Mouse (Mus musculus): ENCODE data around the gene Wnt5b. TPM values are rescaled to one million over a fixed set of nuclear protein-coding genes. Genes with fewer than 3 reads are reported as not detected.

Wnt5b gene
- polyA plus RNA-seq, 1 experiment from 2014 or later: 6.6 TPM

DNA sequence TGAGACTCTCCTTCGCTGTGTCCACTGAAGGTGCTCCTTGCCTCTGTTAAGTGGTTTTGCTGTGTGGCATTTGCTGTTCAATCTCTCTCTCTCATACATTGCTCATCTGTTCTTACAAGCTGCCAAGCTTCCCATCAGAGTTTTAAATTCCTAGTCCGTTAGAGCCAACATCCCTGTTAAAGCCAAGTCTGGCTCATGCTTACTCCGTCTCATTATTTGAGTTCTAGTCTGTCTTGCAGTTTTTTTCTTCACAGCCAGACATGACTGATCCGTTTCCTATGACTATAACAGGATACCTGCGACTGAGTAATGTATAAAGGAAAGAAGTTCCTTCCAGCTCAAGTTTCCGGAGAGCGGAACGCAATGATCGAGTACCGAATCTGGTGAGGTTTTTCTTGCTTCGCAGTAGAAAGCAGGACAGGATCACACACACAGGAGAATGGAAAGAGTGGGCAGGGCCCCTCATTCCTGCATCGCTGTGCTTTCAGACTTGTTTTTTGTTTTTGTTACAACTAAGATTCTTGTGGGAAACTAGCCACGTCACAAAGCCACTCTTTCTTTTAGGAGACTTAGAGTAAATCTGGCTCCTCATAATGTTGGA, 34.6 kb downstream of the Wnt5b start:
- ATAC-seq (ENCODE audit: low FRiP score): no peak

DNA sequence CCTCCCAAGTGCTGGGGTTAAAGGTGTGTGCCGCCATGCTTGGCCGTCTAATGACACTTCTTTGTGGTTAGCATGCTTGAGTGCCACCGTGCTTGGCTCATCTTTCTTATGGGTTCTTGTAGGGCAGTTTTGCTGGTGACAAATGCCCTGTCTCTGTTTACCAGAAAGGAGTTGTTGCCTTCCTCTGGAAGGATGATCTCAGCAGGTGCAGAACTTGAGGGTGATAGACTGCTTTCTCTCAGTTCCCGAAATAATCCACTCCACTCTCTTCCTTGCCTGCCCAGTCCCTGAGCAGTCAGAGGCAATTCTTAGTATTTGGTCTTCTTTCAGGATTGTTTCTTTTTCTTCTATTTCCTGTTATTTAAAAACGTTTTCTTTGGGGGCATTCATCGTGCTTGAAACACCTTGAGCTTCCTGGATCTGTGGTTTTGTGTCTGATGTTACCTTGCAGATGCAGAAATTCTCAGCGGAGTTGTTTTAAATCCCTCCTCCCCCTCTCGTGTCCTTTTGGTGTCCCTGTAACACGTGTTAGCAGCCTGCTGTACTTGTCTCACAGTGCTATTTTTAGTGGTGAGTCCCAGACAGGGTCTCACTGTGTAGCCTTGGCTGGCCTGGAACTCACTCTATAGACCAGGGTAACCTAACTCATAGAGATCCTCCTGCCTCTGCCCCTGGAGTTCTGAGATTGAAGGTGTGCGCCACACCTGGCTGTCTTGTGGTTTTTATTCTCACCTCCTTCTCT, 35.3 kb downstream of the Wnt5b start:
- DNase-seq (ENCODE audit: low spot score): no peak
- Histone ChIP-seq H3K9ac (no peak overlapping the region), H3K27ac (no peak overlapping the region), H3K4me3 (replicated peaks; ENCODE audit: low read length) (no peak overlapping the region), H3K9me3 (ENCODE audit: control insufficient read depth, low read length) (no peaks in the 10 kb centered on the region), H3K4me2 (replicated peaks) (no peak overlapping the region), H3K27me3 (ENCODE audit: control insufficient read depth, insufficient read depth, low read length) (no peaks in the 10 kb centered on the region), H3K36me3 (replicated peaks; ENCODE audit: control insufficient read depth, insufficient read depth) (no peaks in the 10 kb centered on the region), H3K4me1 (replicated peaks; ENCODE audit: control insufficient read depth, insufficient read depth, low read length) (no peaks in the 10 kb centered on the region)
- 84% methylated on average over 10 of the region's 10 CpGs for WGBS
- no peak for ATAC-seq (ENCODE audit: low FRiP score)

More for the DNA sequence above, 34.6 kb downstream of the Wnt5b start:
- 93% methylated on average over 13 of the region's 13 CpGs for WGBS
- no peak overlapping the region for H3K27ac ChIP-seq
- H3K9ac ChIP-seq: no peak overlapping the region
- H3K27me3 ChIP-seq (ENCODE audit: control insufficient read depth, insufficient read depth, low read length): no peaks in the 10 kb centered on the region
- DNase-seq (ENCODE audit: low spot score): no peak
- H3K4me2 ChIP-seq (replicated peaks): no peak overlapping the region
- H3K36me3 ChIP-seq (replicated peaks; ENCODE audit: control insufficient read depth, insufficient read depth): no peaks in the 10 kb centered on the region
- peaks cover 3% of the 10 kb centered on the region; the same call in 1 of the 2 replicates for H3K4me1 ChIP-seq (replicated peaks; ENCODE audit: control insufficient read depth, insufficient read depth, low read length)
- H3K9me3 ChIP-seq (ENCODE audit: control insufficient read depth, low read length): no peaks in the 10 kb centered on the region
- no peak overlapping the region for H3K4me3 ChIP-seq (replicated peaks; ENCODE audit: low read length)

DNA sequence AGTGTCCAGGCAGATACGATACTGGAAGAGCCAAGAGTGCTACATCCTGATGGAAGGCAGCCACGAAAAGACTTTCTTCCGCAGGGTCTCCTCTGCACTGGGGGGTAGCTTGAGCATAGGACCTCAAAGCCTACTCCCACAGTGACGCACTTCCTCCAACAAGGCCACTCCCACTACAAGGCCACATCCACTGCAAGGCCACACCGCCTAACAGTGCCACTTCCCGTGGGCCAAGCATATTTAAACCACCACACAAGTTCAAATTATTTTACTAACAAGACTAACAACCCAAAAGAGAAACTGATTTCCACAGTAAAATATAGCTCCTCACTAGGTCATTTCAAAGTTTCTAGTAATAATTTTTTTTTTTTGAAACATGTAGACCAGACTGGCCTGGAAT, 35.9 kb downstream of the Wnt5b start:
- H3K4me3 ChIP-seq (replicated peaks; ENCODE audit: low read length): no peak overlapping the region
- H3K9me3 ChIP-seq (ENCODE audit: control insufficient read depth, low read length): no peaks in the 10 kb centered on the region
- H3K4me1 ChIP-seq (replicated peaks; ENCODE audit: control insufficient read depth, insufficient read depth, low read length): no peaks in the 10 kb centered on the region
- ATAC-seq (ENCODE audit: low FRiP score) (no peak), DNase-seq (ENCODE audit: low spot score) (no peak)
- WGBS: 94% methylated on average over 6 of the region's 6 CpGs
- H3K36me3 ChIP-seq (replicated peaks; ENCODE audit: control insufficient read depth, insufficient read depth): no peaks in the 10 kb centered on the region
- H3K27ac ChIP-seq: no peak overlapping the region
- H3K27me3 ChIP-seq (ENCODE audit: control insufficient read depth, insufficient read depth, low read length): no peaks in the 10 kb centered on the region
- no peak overlapping the region for H3K4me2 ChIP-seq (replicated peaks)
- H3K9ac ChIP-seq: no peak overlapping the region

DNA sequence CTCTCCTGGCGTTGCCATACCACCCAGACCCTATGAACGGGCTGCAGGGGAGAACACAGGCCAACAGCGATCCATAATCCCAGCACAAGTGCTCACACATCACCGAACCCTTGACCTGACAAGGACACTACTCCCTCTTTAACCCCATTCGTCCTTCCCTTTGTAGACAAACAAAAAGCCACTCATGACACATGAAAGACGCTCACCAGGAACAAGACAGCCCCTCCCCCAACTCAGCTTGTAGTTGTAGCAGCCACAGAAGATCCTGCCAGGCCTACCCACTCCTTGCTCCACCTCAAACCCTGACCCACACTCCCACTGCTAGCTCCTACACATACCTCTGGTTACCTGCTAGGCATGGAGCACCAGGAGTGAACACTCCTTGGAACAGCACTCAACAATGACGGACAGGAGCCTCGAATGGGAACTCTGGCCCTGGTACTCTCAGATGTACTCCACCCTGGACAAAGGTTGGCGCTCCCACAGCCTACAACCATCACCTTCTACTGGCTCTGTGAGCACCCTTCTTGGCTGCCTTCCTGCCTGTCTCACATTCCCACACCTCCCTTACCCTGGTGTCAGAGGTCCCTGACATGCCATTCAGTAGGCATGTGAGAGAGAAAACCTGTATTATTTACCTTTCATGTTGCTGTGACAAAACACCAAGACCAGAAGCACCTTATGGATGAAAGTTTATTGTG, 38.5 kb downstream of the Wnt5b start:
- WGBS: 55% methylated on average over 9 of the region's 9 CpGs
- no peak overlapping the region for H3K4me3 ChIP-seq (replicated peaks; ENCODE audit: low read length)
- no peak for ATAC-seq (ENCODE audit: low FRiP score)

DNA sequence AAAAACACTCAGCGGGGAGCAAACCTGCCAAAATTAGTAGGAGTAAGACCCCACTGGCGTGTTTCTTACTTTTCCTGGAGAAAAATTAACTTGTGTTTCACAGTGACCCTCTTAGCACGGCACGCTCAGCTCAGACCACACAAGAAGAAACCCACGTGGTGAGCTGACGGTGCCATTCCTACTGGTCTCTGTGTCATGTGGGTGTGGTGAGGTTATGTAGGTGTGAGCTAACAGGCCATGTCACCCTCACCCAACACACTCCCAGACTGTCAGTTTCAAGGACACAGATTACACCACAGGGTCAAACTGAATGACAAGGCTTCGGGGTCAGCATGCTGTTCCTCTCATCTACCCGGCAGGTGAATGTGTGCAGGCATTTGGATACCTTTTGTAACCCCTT, 39.4 kb downstream of the Wnt5b start:
- no peaks in the 10 kb centered on the region for H3K27me3 ChIP-seq (ENCODE audit: control insufficient read depth, insufficient read depth, low read length)
- H3K4me2 ChIP-seq (replicated peaks): no peak overlapping the region
- no peaks in the 10 kb centered on the region for H3K36me3 ChIP-seq (replicated peaks; ENCODE audit: control insufficient read depth, insufficient read depth)
- no peak overlapping the region for H3K4me3 ChIP-seq (replicated peaks; ENCODE audit: low read length)
- no peak for ATAC-seq (ENCODE audit: low FRiP score)
- H3K9ac ChIP-seq: no peak overlapping the region
- no peak overlapping the region for H3K27ac ChIP-seq
- 89% methylated on average over 8 of the region's 8 CpGs for WGBS
- no peaks in the 10 kb centered on the region for H3K4me1 ChIP-seq (replicated peaks; ENCODE audit: control insufficient read depth, insufficient read depth, low read length)
- H3K9me3 ChIP-seq (ENCODE audit: control insufficient read depth, low read length): no peaks in the 10 kb centered on the region
- DNase-seq (ENCODE audit: low spot score): no peak

More for the DNA sequence above, 38.5 kb downstream of the Wnt5b start:
- Histone ChIP-seq H3K27me3 (ENCODE audit: control insufficient read depth, insufficient read depth, low read length) (no peaks in the 10 kb centered on the region), H3K9me3 (ENCODE audit: control insufficient read depth, low read length) (no peaks in the 10 kb centered on the region), H3K27ac (no peak overlapping the region), H3K4me2 (replicated peaks) (no peak overlapping the region), H3K36me3 (replicated peaks; ENCODE audit: control insufficient read depth, insufficient read depth) (no peaks in the 10 kb centered on the region), H3K9ac (no peak overlapping the region), H3K4me1 (replicated peaks; ENCODE audit: control insufficient read depth, insufficient read depth, low read length) (no peaks in the 10 kb centered on the region)
- DNase-seq (ENCODE audit: low spot score): no peak

DNA sequence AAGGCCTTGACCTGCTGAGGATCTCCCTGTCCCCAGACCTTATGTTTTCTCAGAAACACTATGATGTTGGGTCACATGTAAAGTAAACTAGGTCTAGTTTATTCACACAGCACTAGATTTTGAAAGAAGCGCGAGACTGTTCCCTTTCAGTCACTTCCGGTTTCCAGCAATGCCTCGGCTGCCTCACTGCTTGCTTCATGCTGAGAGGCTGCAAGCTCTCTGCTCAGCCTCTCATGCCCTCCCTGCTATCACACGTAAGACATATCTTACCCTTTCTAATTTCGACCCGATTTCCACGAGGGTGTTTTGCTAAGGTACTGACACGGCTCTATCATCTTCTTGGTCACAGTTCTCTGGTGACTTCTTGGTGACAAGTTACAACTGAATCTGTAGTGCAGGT, 42.1 kb downstream of the Wnt5b start:
- Histone ChIP-seq H3K9ac (no peak overlapping the region), H3K27me3 (ENCODE audit: control insufficient read depth, insufficient read depth, low read length) (no peaks in the 10 kb centered on the region), H3K27ac (no peak overlapping the region), H3K4me3 (replicated peaks; ENCODE audit: low read length) (no peak overlapping the region), H3K4me1 (replicated peaks; ENCODE audit: control insufficient read depth, insufficient read depth, low read length) (no peaks in the 10 kb centered on the region), H3K9me3 (ENCODE audit: control insufficient read depth, low read length) (no peaks in the 10 kb centered on the region), H3K36me3 (replicated peaks; ENCODE audit: control insufficient read depth, insufficient read depth) (no peaks in the 10 kb centered on the region), H3K4me2 (replicated peaks) (no peak overlapping the region)
- 52% methylated on average over 9 of the region's 9 CpGs for WGBS
- ATAC-seq (ENCODE audit: low FRiP score) (no peak), DNase-seq (ENCODE audit: low spot score) (no peak)

DNA sequence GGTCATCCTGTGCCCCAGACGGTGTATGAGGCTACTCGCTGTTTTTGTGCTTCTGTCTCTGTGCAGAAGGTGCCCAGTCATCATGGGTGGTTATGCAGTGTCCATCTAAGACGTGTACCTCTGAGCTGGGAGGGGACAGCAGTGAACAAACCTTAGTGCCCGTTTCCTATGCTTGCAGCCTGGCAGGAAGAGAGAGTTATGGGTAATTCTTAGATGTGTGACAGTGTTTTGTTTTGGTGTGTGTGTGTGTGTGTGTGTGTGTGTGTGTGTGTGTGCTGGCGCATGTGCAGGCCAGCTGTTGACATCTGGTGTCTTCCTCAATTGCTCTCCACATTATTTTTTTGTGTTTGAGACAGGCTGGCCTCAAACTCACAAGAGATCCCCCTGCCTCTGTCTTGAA, 44.1 kb downstream of the Wnt5b start:
- 72% methylated on average over 5 of the region's 5 CpGs for WGBS
- Histone ChIP-seq H3K9me3 (ENCODE audit: control insufficient read depth, low read length) (no peaks in the 10 kb centered on the region), H3K27ac (no peak overlapping the region), H3K9ac (no peak overlapping the region), H3K27me3 (ENCODE audit: control insufficient read depth, insufficient read depth, low read length) (no peaks in the 10 kb centered on the region), H3K4me3 (replicated peaks; ENCODE audit: low read length) (no peak overlapping the region), H3K4me1 (replicated peaks; ENCODE audit: control insufficient read depth, insufficient read depth, low read length) (no peaks in the 10 kb centered on the region), H3K4me2 (replicated peaks) (no peak overlapping the region), H3K36me3 (replicated peaks; ENCODE audit: control insufficient read depth, insufficient read depth) (no peaks in the 10 kb centered on the region)
- ATAC-seq (ENCODE audit: low FRiP score) (no peak), DNase-seq (ENCODE audit: low spot score) (no peak)

DNA sequence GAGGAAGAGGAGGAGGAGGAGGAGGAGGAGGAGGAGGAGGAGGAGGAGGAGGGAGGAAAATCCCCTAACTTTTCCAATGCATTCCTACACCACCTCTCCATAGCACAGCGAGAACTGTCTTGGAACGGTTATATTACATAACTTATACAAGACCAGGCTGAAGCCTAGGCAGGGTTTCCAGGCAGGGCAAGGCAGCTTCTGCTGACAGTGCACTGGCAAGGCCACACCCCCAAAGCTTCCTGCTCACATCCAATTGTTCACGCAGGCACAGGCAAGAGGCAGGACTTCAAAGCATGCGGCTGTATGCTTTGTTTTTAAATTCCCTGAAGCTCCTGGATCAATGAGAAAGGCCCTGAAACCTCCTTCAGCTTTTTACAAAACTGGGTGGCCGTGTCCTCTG, 44.9 kb downstream of the Wnt5b start:
- H3K4me1 ChIP-seq (replicated peaks; ENCODE audit: control insufficient read depth, insufficient read depth, low read length): no peaks in the 10 kb centered on the region
- H3K4me2 ChIP-seq (replicated peaks): no peak overlapping the region
- no peak for DNase-seq (ENCODE audit: low spot score)

DNA sequence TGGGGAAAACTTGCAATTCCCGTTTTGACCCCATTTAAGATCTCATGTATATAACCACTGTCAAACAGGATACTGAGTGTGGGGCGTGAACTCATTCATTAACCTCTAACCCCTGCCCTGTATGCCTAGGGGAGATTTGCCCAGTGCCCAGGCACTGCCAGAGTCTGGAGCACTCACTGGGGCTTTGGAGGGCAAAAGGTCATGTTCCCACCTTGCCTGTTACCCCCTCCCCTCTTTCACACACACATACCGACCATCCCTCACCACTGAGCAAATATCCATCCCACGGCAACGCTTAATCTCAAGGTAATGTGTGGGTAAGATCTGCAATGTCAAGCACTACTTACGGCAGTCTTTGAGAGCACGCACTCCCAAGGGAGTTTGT, 51.5 kb downstream of the Wnt5b start:
- ATAC-seq (ENCODE audit: low FRiP score) (no peak), DNase-seq (ENCODE audit: low spot score) (no peak)
- H3K36me3 ChIP-seq (replicated peaks; ENCODE audit: control insufficient read depth, insufficient read depth): no peaks in the 10 kb centered on the region
- WGBS: 22% methylated on average over 7 of the region's 7 CpGs
- H3K4me3 ChIP-seq (replicated peaks; ENCODE audit: low read length): no peak overlapping the region
- H3K27me3 ChIP-seq (ENCODE audit: control insufficient read depth, insufficient read depth, low read length): no peaks in the 10 kb centered on the region
- H3K9me3 ChIP-seq (ENCODE audit: control insufficient read depth, low read length): no peaks in the 10 kb centered on the region
- no peak overlapping the region for H3K4me2 ChIP-seq (replicated peaks)
- no peak overlapping the region for H3K9ac ChIP-seq
- no peak overlapping the region for H3K27ac ChIP-seq
- peaks cover 26% of the 10 kb centered on the region for H3K4me1 ChIP-seq (replicated peaks; ENCODE audit: control insufficient read depth, insufficient read depth, low read length)

More for the DNA sequence above, 44.9 kb downstream of the Wnt5b start:
- Histone ChIP-seq H3K27ac (no peak overlapping the region), H3K4me3 (replicated peaks; ENCODE audit: low read length) (no peak overlapping the region), H3K27me3 (ENCODE audit: control insufficient read depth, insufficient read depth, low read length) (no peaks in the 10 kb centered on the region), H3K36me3 (replicated peaks; ENCODE audit: control insufficient read depth, insufficient read depth) (no peaks in the 10 kb centered on the region), H3K9ac (no peak overlapping the region), H3K9me3 (ENCODE audit: control insufficient read depth, low read length) (no peaks in the 10 kb centered on the region)
- ATAC-seq (ENCODE audit: low FRiP score): no peak
- 20% methylated on average over 5 of the region's 5 CpGs for WGBS

Data from hindbrain, embryonic 14.5 days (tissue).